Mouse (Mus musculus) neural tube, embryonic 12.5 days (tissue): ENCODE measurements at regions not wholly inside any gene's neighbourhood (a gene's known extent, or its start where the extent isn't known, plus 50 kb on each side); places are given as distances from the start of the nearest gene placed in this dataset.

ENCODE experiments used
- ATAC-seq: fragments of 200-750 bp; cut with Nextera tagmentation; 2 replicates; pipeline ENCODE4 v1.8.0; 2017; ENCODE audit warnings: low read depth, mild to moderate bottlenecking, moderate TSS enrichment, moderate library complexity; ENCODE audit not compliant: low FRiP score
- H3K27ac ChIP-seq: fragments of 300-500 bp; sonication (generic); 2 replicates; pipeline ENCODE4 v1.5.1; 2016
- H3K27me3 ChIP-seq: fragments of 300-500 bp; sonication (generic); replicated peaks from 2 replicates; pipeline ENCODE4 v1.6.1; 2016; ENCODE audit warnings: mild to moderate bottlenecking
- H3K36me3 ChIP-seq: fragments of 300-500 bp; sonication (generic); 2 replicates; pipeline ENCODE4 v1.6.1; 2016; ENCODE audit warnings: mild to moderate bottlenecking
- H3K4me1 ChIP-seq: fragments of 300-500 bp; sonication (generic); 2 replicates; pipeline ENCODE4 v1.6.1; 2016
- H3K4me2 ChIP-seq: fragments of 300-500 bp; sonication (generic); replicated peaks from 2 replicates; pipeline ENCODE4 v1.6.1; 2016; ENCODE audit warnings: mild to moderate bottlenecking
- H3K4me3 ChIP-seq: fragments of 300-500 bp; sonication (generic); 2 replicates; pipeline ENCODE4 v1.5.1; 2016
- H3K9ac ChIP-seq: fragments of 300-500 bp; sonication (generic); 2 replicates; pipeline ENCODE4 v1.6.1; 2016; ENCODE audit warnings: mild to moderate bottlenecking
- H3K9me3 ChIP-seq: fragments of 300-500 bp; sonication (generic); 2 replicates; pipeline ENCODE4 v1.6.1; 2016; ENCODE audit warnings: mild to moderate bottlenecking
- WGBS: fragments of 180-500 bp; shearing (Covaris S2); methylation state at CpG from one replicate; pipeline ENCODE4 v1.1.7; 2016; 5-methylcytosine and 5-hydroxymethylcytosine counted together

DNA sequence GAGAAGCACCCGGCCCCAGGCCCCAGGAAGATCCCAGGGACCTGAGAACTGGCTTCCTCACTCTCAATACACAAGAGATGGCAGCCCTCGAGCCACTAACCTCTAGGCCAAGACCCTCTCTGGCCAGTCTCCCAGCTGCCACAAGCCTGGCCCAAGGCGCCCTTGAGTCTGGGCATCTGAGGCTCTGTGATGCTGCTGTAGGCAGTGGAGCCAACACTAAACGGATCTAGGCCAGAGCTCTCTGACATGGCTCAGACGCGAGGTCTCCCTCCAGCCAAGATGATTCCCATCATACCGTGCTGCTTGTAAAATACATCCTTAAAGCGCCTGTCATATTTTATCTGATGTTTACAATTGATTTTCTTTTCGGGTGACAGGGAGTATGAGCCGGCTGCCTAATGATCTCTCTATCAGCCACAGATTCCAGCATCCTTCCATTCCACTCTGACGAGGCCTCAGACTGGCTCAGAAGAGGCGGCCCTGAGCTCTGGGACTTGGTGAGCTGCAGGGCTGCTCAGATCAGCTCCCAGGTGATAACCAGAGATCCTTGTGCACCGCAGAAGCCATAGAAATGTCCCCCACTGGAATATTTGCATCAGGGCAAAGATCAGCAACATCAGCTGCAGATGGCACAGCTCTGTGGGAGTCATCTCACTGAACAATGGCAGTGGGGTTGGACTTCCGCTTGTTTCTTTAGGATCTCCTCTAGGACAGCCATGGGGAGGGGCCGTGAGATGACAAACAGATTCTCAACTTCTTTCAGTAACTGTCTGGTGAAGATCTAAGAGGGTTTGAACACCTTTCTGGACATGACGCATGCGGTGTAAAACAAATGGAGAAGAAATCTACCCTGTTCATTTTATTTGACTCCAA lies 60.1 kb upstream of the Zfp423 start:
- no peak overlapping the region for H3K4me3 ChIP-seq
- no peak overlapping the region for H3K9ac ChIP-seq
- H3K4me2 ChIP-seq = no peak overlapping the region
- 77% methylated on average over 17 of the region's 17 CpGs for WGBS
- no peak overlapping the region for H3K27ac ChIP-seq
- H3K36me3 ChIP-seq = no peaks in the 10 kb centered on the region
- no peaks in the 10 kb centered on the region; the same call in 1 of the 2 replicates for H3K4me1 ChIP-seq
- H3K27me3 ChIP-seq = no peaks in the 10 kb centered on the region
- no peak for ATAC-seq
- peaks cover 7% of the 10 kb centered on the region; the same call in 1 of the 2 replicates for H3K9me3 ChIP-seq

DNA sequence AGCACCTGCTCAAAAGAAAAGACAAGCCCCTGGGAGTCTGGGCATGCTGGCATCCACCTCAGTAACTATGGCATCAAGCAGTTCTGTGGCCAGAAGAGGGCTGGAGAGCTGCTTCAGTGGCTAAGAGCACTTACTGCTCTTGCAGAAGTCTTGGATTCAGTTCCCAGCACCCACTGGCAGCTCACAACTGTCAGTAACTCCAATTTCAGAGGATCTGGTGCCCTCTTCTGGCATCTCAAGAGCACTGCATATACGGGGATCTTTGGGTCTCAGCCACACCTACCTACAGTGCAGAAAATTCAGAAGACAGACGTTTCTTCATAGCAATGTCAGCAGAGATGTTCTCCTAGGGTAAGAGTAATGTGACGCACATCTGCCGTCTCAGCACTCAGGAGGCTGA lies 59.1 kb upstream of the Zfp423 start:
- no peak overlapping the region for H3K9ac ChIP-seq
- no peaks in the 10 kb centered on the region; the same call in 1 of the 2 replicates for H3K4me1 ChIP-seq
- WGBS = 95% methylated on average over 4 of the region's 4 CpGs
- no peak overlapping the region for H3K4me2 ChIP-seq
- no peak overlapping the region for H3K27ac ChIP-seq
- peaks cover 7% of the 10 kb centered on the region; the same call in 1 of the 2 replicates for H3K9me3 ChIP-seq
- no peak for ATAC-seq
- H3K36me3 ChIP-seq = no peaks in the 10 kb centered on the region
- no peak overlapping the region for H3K4me3 ChIP-seq
- no peaks in the 10 kb centered on the region for H3K27me3 ChIP-seq

DNA sequence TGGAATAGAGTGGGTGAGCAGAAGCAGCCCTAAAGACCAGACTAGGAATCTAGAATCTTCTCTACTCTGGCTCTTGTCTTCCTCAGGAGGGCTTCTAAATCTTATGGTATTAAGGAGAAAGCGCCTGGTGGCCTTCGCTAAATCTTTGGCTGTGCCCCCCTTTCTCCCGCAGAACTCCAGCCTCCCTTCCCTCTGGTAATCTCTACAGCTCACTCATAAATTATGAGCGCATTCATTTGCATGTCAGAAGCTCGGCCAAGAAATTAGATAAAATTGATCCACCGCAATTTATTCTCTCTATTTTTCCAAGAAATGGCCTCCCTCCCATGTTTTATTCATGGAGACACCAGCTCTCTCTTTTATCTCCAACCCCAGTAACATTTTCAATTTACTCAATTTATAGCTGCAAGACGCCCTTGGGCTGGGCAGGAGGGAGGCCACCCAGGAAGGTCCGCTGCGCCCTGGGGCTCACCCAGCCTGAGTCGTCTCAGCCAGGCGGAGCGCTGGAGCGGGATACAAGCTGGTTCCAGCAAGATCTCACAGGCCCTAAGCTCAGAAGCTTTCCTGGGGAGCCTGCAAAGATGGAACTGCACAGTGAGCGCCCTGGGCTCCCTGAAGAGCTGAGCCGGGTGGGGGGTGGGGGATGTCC lies 52.9 kb upstream of the Zfp423 start:
- WGBS = 44% methylated on average over 15 of the region's 15 CpGs
- Histone ChIP-seq H3K9me3 (no peaks in the 10 kb centered on the region), H3K36me3 (no peaks in the 10 kb centered on the region), H3K4me2 (no peak overlapping the region), H3K27me3 (no peaks in the 10 kb centered on the region), H3K27ac (no peak overlapping the region), H3K9ac (no peak overlapping the region), H3K4me3 (no peak overlapping the region), H3K4me1 (peaks cover 15% of the 10 kb centered on the region)
- peak; percentile 71 for ATAC-seq

DNA sequence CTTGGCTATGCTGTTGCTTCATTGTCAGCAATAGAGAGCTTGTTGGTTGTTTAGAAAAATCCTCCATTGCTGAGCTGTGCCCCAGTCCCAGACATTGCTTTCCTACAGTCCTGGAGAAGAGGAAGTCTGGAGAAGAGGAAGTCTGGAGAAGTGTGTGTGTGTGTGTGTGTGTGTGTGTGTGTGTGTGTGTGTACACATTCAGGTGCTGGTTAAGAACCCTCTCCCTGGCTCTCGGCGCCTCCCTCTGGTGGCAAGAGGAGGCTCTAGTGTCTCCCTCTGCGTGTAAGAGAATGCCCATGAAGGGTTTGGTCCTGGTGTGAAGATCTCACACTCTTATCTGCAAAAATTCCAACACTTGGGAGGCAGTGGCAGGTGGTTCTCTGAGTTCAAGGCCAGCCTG lies 51.2 kb upstream of the Zfp423 start:
- H3K4me2 ChIP-seq = no peak overlapping the region
- no peak overlapping the region for H3K4me3 ChIP-seq
- WGBS = 36% methylated on average over 3 of the region's 3 CpGs
- ATAC-seq = no peak
- H3K36me3 ChIP-seq = no peaks in the 10 kb centered on the region
- no peaks in the 10 kb centered on the region for H3K27me3 ChIP-seq
- H3K9ac ChIP-seq = no peak overlapping the region
- H3K27ac ChIP-seq = no peak overlapping the region
- H3K9me3 ChIP-seq = no peaks in the 10 kb centered on the region
- H3K4me1 ChIP-seq = peaks cover 15% of the 10 kb centered on the region

DNA sequence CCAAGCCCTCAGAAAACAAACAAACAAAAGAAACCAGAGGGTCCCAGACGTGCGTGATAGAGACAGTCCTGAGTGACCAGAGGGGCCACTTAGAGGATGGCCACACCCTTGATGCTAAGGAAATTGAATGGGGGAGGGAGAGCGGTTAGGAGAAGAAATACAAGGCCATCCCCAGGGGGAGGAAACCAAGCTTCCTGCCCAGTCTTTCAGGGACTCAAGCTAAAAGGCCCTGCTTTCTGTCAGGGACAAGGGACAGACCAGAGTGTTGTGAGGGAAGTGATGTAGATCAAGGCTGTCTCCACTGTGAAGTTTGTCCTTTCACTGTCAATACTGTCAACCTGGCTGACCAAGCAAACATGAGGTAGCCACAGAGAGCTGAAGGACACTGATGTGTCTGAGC lies 50.5 kb upstream of the Zfp423 start:
- H3K27ac ChIP-seq = no peak overlapping the region
- H3K4me1 ChIP-seq = peaks cover 15% of the 10 kb centered on the region
- H3K27me3 ChIP-seq = no peaks in the 10 kb centered on the region
- H3K4me3 ChIP-seq = no peak overlapping the region
- 67% methylated on average over 3 of the region's 3 CpGs for WGBS
- H3K9me3 ChIP-seq = no peaks in the 10 kb centered on the region
- no peak overlapping the region for H3K9ac ChIP-seq
- ATAC-seq = no peak
- no peak overlapping the region for H3K4me2 ChIP-seq
- H3K36me3 ChIP-seq = no peaks in the 10 kb centered on the region
